Mouse (Mus musculus): ENCODE measurements around the gene Sh3bp5.

DNA sequence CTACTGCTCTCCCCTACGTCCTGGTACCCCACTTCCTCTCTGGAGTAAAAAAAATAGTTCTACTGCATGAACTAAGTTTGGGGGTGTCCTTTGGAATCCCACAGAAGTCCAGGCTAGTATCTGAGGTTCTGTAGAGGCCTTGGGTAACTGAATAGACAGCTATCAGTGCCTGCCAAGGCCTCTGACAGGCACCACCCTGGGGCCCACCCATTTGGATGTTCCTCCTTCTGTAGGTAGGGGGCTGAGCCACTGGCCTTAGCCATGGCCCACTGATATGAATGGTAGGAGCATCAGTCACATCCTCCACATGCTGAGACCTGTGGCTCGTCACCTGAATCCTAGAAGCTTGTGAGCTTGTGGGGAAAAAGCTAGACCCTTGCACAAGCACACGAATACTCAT lies 118.1 kb downstream of the Sh3bp5 start:
- TF ChIP-seq CTCF (IDR thresholded peaks at IDR 0.05; ENCODE audit: low read depth, low read length) = no peak
- no peak for TF ChIP-seq POLR2A (IDR thresholded peaks at IDR 0.05; ENCODE audit: borderline replicate concordance, low read depth, low read length)

All from bone marrow macrophage, adult 2 months (primary cell).